Mouse (Mus musculus): Measurements from ENCODE around the gene Prpsap1. TPM values are rescaled to one million over a fixed set of nuclear protein-coding genes. Genes with fewer than 3 reads are reported as not detected.

The Prpsap1 gene
- polyA plus RNA-seq (2014; fragmentation: Illumina TruSeq; extraction: RNeasy Lipid Tissue Mini Kit (QIAGEN cat#74804); ENCODE audit: low read depth, low replicate concordance): 17.9 TPM

DNA sequence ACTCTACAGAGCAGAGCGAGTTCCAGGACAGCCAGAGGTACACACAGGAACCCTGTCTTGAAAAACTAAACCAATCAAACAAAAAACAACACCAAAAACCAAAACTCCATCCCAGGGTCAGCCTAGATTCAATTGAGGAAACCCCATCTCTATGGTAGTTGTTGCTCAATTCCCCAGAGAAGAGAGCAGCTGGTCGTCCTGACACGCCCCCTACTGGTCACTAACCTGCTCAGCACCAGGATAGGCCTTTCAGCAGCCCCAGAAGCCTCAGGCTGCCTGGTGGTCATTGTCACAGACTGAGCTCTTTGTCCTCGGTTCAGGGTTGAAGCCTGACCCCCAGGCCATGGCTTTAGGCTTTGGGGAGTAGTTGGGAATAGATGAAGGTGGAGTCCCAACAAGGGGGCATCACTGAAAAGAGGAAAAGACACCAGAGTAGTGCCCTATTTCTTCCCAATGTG lies at the start of gene Prpsap1:
Gene Prpsap1, minus strand, starts transcription at position 408 of the 458 bp plus-strand sequence.

GRCm38 (mm10) chr11:116530187-116531147 lies 36.5 kb upstream of the Prpsap1 start, which contains the start of gene Sphk1:
Gene Sphk1, plus strand, starts transcription at chr11:116530925.

GRCm38 (mm10) chr11:116466141-116466540 lies 27.9 kb downstream of the Prpsap1 start, which contains the start of gene Qrich2:
Gene Qrich2, minus strand, starts transcription at chr11:116466241.

GRCm38 (mm10) chr11:116433356-116434286 lies 60.4 kb downstream of the Prpsap1 start, which contains the start of gene Ubald2:
Gene Ubald2, plus strand, starts transcription at chr11:116434094.

Other genes starting within 250 kb of the Prpsap1 start
- 7.7 TPM for gene Srp68, start 220.0 kb downstream of the Prpsap1 start, polyA plus RNA-seq (2014; fragmentation: Illumina TruSeq; extraction: RNeasy Lipid Tissue Mini Kit (QIAGEN cat#74804); ENCODE audit: low read depth, low replicate concordance)
- not detected for gene Galr2, start 213.3 kb downstream of the Prpsap1 start, polyA plus RNA-seq (2014; fragmentation: Illumina TruSeq; extraction: RNeasy Lipid Tissue Mini Kit (QIAGEN cat#74804); ENCODE audit: low read depth, low replicate concordance)
- gene Exoc7, start 187.0 kb downstream of the Prpsap1 start, polyA plus RNA-seq (2014; fragmentation: Illumina TruSeq; extraction: RNeasy Lipid Tissue Mini Kit (QIAGEN cat#74804); ENCODE audit: low read depth, low replicate concordance): 7.0 TPM
- not detected for gene Foxj1, start 158.8 kb downstream of the Prpsap1 start, polyA plus RNA-seq (2014; fragmentation: Illumina TruSeq; extraction: RNeasy Lipid Tissue Mini Kit (QIAGEN cat#74804); ENCODE audit: low read depth, low replicate concordance)
- gene Rnf157, start 81.2 kb downstream of the Prpsap1 start, polyA plus RNA-seq (2014; fragmentation: Illumina TruSeq; extraction: RNeasy Lipid Tissue Mini Kit (QIAGEN cat#74804); ENCODE audit: low read depth, low replicate concordance): 0.36 TPM
- 2.3 TPM for gene Ubald2, start 60.1 kb downstream of the Prpsap1 start, polyA plus RNA-seq (2014; fragmentation: Illumina TruSeq; extraction: RNeasy Lipid Tissue Mini Kit (QIAGEN cat#74804); ENCODE audit: low read depth, low replicate concordance)
- gene Qrich2, start 28.0 kb downstream of the Prpsap1 start, polyA plus RNA-seq (2014; fragmentation: Illumina TruSeq; extraction: RNeasy Lipid Tissue Mini Kit (QIAGEN cat#74804); ENCODE audit: low read depth, low replicate concordance): not detected
- gene Sphk1, start 36.7 kb upstream of the Prpsap1 start, polyA plus RNA-seq (2014; fragmentation: Illumina TruSeq; extraction: RNeasy Lipid Tissue Mini Kit (QIAGEN cat#74804); ENCODE audit: low read depth, low replicate concordance): 0.77 TPM
- gene Ube2o, start 87.2 kb upstream of the Prpsap1 start, polyA plus RNA-seq (2014; fragmentation: Illumina TruSeq; extraction: RNeasy Lipid Tissue Mini Kit (QIAGEN cat#74804); ENCODE audit: low read depth, low replicate concordance): 1.1 TPM
- gene Aanat, start 92.2 kb upstream of the Prpsap1 start, polyA plus RNA-seq (2014; fragmentation: Illumina TruSeq; extraction: RNeasy Lipid Tissue Mini Kit (QIAGEN cat#74804); ENCODE audit: low read depth, low replicate concordance): not detected
- gene Rhbdf2, start 132.8 kb upstream of the Prpsap1 start, polyA plus RNA-seq (2014; fragmentation: Illumina TruSeq; extraction: RNeasy Lipid Tissue Mini Kit (QIAGEN cat#74804); ENCODE audit: low read depth, low replicate concordance): 0.20 TPM
- gene Prcd, start 159.3 kb upstream of the Prpsap1 start, polyA plus RNA-seq (2014; fragmentation: Illumina TruSeq; extraction: RNeasy Lipid Tissue Mini Kit (QIAGEN cat#74804); ENCODE audit: low read depth, low replicate concordance): not detected
- gene Cygb, start 160.1 kb upstream of the Prpsap1 start, polyA plus RNA-seq (2014; fragmentation: Illumina TruSeq; extraction: RNeasy Lipid Tissue Mini Kit (QIAGEN cat#74804); ENCODE audit: low read depth, low replicate concordance): 0.24 TPM

Data from kidney, adult 10 weeks (tissue).